Mouse (Mus musculus): ENCODE results near the gene Il6ra. TPM values are rescaled to one million over a fixed set of nuclear protein-coding genes. Genes with fewer than 3 reads are reported as not detected.

Gene Il6ra
- polyA plus RNA-seq, 1 experiment from 2014 or later: 29.9 TPM

- 83% methylated on average over 8 of the region's 8 CpGs for WGBS (ENCODE audit: missing documents)
- H3K79me2 ChIP-seq (ENCODE audit: inconsistent target): no peaks in the 10 kb centered on the region
- H3K4me3 ChIP-seq (ENCODE audit: inconsistent target): no peak overlapping the region
- no peaks in the 10 kb centered on the region for H3K36me3 ChIP-seq (ENCODE audit: inconsistent target)
- peak overlapping the region; percentile 80 for H3K27ac ChIP-seq
Measured at GRCm38 (mm10) chr3:89862182-89862761, 50.7 kb downstream of the Il6ra start.

- Histone ChIP-seq H3K27ac (peak overlapping the region; percentile 80), H3K4me3 (ENCODE audit: inconsistent target) (no peak overlapping the region), H3K36me3 (ENCODE audit: inconsistent target) (no peaks in the 10 kb centered on the region), H3K79me2 (ENCODE audit: inconsistent target) (no peaks in the 10 kb centered on the region)
- 2% methylated on average over 4 of the region's 4 CpGs for WGBS (ENCODE audit: missing documents)
Measured at GRCm38 (mm10) chr3:89861070-89861469, 51.9 kb downstream of the Il6ra start.

GRCm38 (mm10) chr3:89860343-89860742 lies 52.7 kb downstream of the Il6ra start:
- Histone ChIP-seq H3K36me3 (ENCODE audit: inconsistent target) (no peaks in the 10 kb centered on the region), H3K79me2 (ENCODE audit: inconsistent target) (no peaks in the 10 kb centered on the region), H3K27ac (peak overlapping the region; percentile 80), H3K4me3 (ENCODE audit: inconsistent target) (no peak overlapping the region)
- WGBS (ENCODE audit: missing documents): 82% methylated on average over 3 of the region's 3 CpGs

GRCm38 (mm10) chr3:89859936-89860335 lies 53.1 kb downstream of the Il6ra start:
- H3K4me3 ChIP-seq (ENCODE audit: inconsistent target): no peak overlapping the region
- H3K79me2 ChIP-seq (ENCODE audit: inconsistent target): no peaks in the 10 kb centered on the region
- H3K27ac ChIP-seq: no peak overlapping the region
- 54% methylated on average over 3 of the region's 3 CpGs for WGBS (ENCODE audit: missing documents)
- H3K36me3 ChIP-seq (ENCODE audit: inconsistent target): no peaks in the 10 kb centered on the region

GRCm38 (mm10) chr3:89858888-89859287 lies 54.1 kb downstream of the Il6ra start:
- Histone ChIP-seq H3K27ac (no peak overlapping the region), H3K79me2 (ENCODE audit: inconsistent target) (no peaks in the 10 kb centered on the region), H3K36me3 (ENCODE audit: inconsistent target) (no peaks in the 10 kb centered on the region), H3K4me3 (ENCODE audit: inconsistent target) (no peak overlapping the region)
- WGBS (ENCODE audit: missing documents): 74% methylated on average over 8 of the region's 8 CpGs

GRCm38 (mm10) chr3:89858123-89858522 lies 54.9 kb downstream of the Il6ra start:
- Histone ChIP-seq H3K27ac (no peak overlapping the region), H3K4me3 (ENCODE audit: inconsistent target) (no peak overlapping the region)
- WGBS (ENCODE audit: missing documents): 17% methylated on average over 4 of the region's 4 CpGs

GRCm38 (mm10) chr3:89857353-89857752 lies 55.6 kb downstream of the Il6ra start:
- Histone ChIP-seq H3K27ac (no peak overlapping the region), H3K79me2 (ENCODE audit: inconsistent target) (no peaks in the 10 kb centered on the region), H3K36me3 (ENCODE audit: inconsistent target) (no peaks in the 10 kb centered on the region), H3K4me3 (ENCODE audit: inconsistent target) (no peak overlapping the region)
- WGBS (ENCODE audit: missing documents): 94% methylated on average over 3 of the region's 3 CpGs

More at GRCm38 (mm10) chr3:89858123-89858522, 54.9 kb downstream of the Il6ra start:
- Histone ChIP-seq H3K79me2 (ENCODE audit: inconsistent target) (no peaks in the 10 kb centered on the region), H3K36me3 (ENCODE audit: inconsistent target) (no peaks in the 10 kb centered on the region)

- Histone ChIP-seq H3K36me3 (ENCODE audit: inconsistent target) (no peaks in the 10 kb centered on the region), H3K4me3 (ENCODE audit: inconsistent target) (no peak overlapping the region), H3K79me2 (ENCODE audit: inconsistent target) (no peaks in the 10 kb centered on the region), H3K27ac (no peak overlapping the region)
- 77% methylated on average over 5 of the region's 5 CpGs for WGBS (ENCODE audit: missing documents)
Measured at GRCm38 (mm10) chr3:89853752-89854151, 59.2 kb downstream of the Il6ra start.

- H3K27ac ChIP-seq: peak overlapping the region; percentile 27; the same call in 1 of the 2 replicates
- no peaks in the 10 kb centered on the region for H3K36me3 ChIP-seq (ENCODE audit: inconsistent target)
- no peaks in the 10 kb centered on the region for H3K79me2 ChIP-seq (ENCODE audit: inconsistent target)
- H3K4me3 ChIP-seq (ENCODE audit: inconsistent target): no peak overlapping the region
- 88% methylated on average over 6 of the region's 6 CpGs for WGBS (ENCODE audit: missing documents)
Measured at GRCm38 (mm10) chr3:89848083-89848482, 64.9 kb downstream of the Il6ra start.

GRCm38 (mm10) chr3:89847596-89847995 lies 65.4 kb downstream of the Il6ra start:
- 60% methylated on average over 6 of the region's 6 CpGs for WGBS (ENCODE audit: missing documents)
- Histone ChIP-seq H3K79me2 (ENCODE audit: inconsistent target) (no peaks in the 10 kb centered on the region), H3K27ac (peak overlapping the region; percentile 27), H3K4me3 (ENCODE audit: inconsistent target) (no peak overlapping the region), H3K36me3 (ENCODE audit: inconsistent target) (no peaks in the 10 kb centered on the region)

- H3K27ac ChIP-seq: peak overlapping the region; percentile 27; the same call in 1 of the 2 replicates
- no peaks in the 10 kb centered on the region for H3K79me2 ChIP-seq (ENCODE audit: inconsistent target)
- 89% methylated on average over 3 of the region's 3 CpGs for WGBS (ENCODE audit: missing documents)
- H3K4me3 ChIP-seq (ENCODE audit: inconsistent target): no peak overlapping the region
- no peaks in the 10 kb centered on the region for H3K36me3 ChIP-seq (ENCODE audit: inconsistent target)
Measured at GRCm38 (mm10) chr3:89847126-89847525, 65.9 kb downstream of the Il6ra start.

- no peaks in the 10 kb centered on the region for H3K36me3 ChIP-seq (ENCODE audit: inconsistent target)
- WGBS (ENCODE audit: missing documents): 94% methylated on average over 9 of the region's 9 CpGs
- H3K4me3 ChIP-seq (ENCODE audit: inconsistent target): no peak overlapping the region
Measured at GRCm38 (mm10) chr3:89845814-89846213, 67.2 kb downstream of the Il6ra start.

GRCm38 (mm10) chr3:89843148-89843547 lies 69.8 kb downstream of the Il6ra start:
- Histone ChIP-seq H3K27ac (peak overlapping the region; percentile 39), H3K4me3 (ENCODE audit: inconsistent target) (no peak overlapping the region), H3K36me3 (ENCODE audit: inconsistent target) (no peaks in the 10 kb centered on the region), H3K79me2 (ENCODE audit: inconsistent target) (no peaks in the 10 kb centered on the region)
- 4% methylated on average over 9 of the region's 9 CpGs for WGBS (ENCODE audit: missing documents)

More at GRCm38 (mm10) chr3:89845814-89846213, 67.2 kb downstream of the Il6ra start:
- H3K79me2 ChIP-seq (ENCODE audit: inconsistent target): no peaks in the 10 kb centered on the region
- no peak overlapping the region for H3K27ac ChIP-seq

- Histone ChIP-seq H3K4me3 (ENCODE audit: inconsistent target) (no peak overlapping the region), H3K27ac (no peak overlapping the region), H3K79me2 (ENCODE audit: inconsistent target) (no peaks in the 10 kb centered on the region), H3K36me3 (ENCODE audit: inconsistent target) (no peaks in the 10 kb centered on the region)
- 79% methylated on average over 3 of the region's 4 CpGs for WGBS (ENCODE audit: missing documents)
Measured at GRCm38 (mm10) chr3:89842258-89842657, 70.7 kb downstream of the Il6ra start.

GRCm38 (mm10) chr3:89835362-89835761 lies 77.6 kb downstream of the Il6ra start:
- H3K4me3 ChIP-seq (ENCODE audit: inconsistent target): no peak overlapping the region
- H3K79me2 ChIP-seq (ENCODE audit: inconsistent target): no peaks in the 10 kb centered on the region
- no peak overlapping the region for H3K27ac ChIP-seq
- H3K36me3 ChIP-seq (ENCODE audit: inconsistent target): no peaks in the 10 kb centered on the region
- WGBS (ENCODE audit: missing documents): 20% methylated on average over 8 of the region's 8 CpGs
